Mouse (Mus musculus) A20 (cell line): ENCODE data around the gene Atp8a1.

Experiments
- DNase-seq: peaks from one replicate; pipeline ENCODE4 v3.0.0-alpha.2; 2011; ENCODE audit warnings: low read depth, low spot score

The Atp8a1 gene

DNA sequence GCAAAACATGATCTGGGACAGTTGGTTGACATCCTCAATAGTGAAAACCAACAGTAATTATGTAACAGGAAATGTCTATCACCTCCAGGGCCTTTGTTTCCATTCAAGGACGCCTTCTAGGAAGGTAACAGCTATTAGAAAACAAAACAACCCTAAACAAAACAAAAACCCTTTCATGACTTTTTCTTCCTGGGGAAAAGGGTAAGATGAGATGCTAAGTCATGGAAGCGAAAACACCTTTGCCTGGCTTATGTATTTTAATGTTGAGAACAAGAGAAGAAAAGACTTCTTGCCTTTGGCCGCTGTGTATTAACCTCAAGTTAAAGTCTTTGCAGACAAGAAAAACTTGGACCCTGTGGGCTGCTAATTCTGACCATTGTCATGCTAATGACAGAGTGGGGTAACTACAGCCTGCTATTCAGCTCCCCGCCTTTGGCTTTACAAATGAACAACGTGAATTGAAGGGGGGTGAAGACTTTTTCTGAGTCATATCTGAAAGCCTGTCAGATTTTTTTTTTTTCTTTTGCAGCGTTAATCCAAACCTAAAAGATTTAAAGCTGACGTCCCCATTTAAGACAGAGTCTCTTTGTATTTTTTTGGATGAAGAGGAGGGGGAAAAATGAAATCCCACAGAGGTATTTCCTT is 214.0 kb downstream of the Atp8a1 start:
- DNase-seq, result no peak

- DNase-seq, result no peak
Observed at GRCm38 (mm10) chr5:67631261-67631660, 216.0 kb downstream of the Atp8a1 start.

GRCm38 (mm10) chr5:67629861-67630260 is 217.4 kb downstream of the Atp8a1 start:
- DNase-seq, result no peak

GRCm38 (mm10) chr5:67629440-67629839 is 217.8 kb downstream of the Atp8a1 start:
- DNase-seq, result no peak

DNA sequence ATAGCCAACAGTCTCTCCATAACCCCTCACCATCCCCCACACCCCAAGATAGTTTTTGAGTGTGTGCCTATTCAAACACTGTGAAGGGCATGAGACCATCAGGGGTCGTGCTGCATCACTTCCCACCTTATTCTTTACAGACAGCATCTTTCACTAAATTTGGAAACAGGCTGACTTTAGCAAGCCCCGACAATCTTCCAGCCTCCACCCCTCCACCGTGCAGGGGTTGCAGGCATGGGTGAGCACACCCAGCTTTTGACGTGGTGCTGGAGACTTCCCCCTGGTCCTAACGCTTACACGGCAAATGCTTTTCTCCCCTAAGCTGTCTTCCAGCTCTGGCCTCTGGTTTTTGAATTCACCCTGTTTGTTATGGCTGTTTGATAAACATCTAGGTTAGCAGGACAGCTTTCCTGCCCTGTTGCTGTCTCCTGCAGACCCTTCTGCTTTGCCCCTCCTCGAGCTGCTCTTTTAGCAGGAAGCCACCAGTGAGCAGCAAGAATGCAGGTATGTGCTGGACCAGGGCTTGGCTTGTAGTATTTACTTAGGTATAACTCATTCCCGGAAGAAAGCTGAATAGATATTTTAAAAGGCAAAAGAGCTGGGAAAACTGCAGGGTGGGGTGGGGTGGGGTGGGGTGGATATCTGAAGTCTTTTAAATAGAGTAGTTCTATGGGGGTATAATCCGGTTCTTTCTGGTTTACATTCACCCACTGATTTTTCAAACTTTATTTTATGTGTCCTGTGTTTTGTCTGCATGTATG is 218.9 kb downstream of the Atp8a1 start:
- DNase-seq, result no peak

- no peak for DNase-seq
Observed at GRCm38 (mm10) chr5:67621230-67621629, 226.0 kb downstream of the Atp8a1 start.

GRCm38 (mm10) chr5:67609520-67609837 is 237.8 kb downstream of the Atp8a1 start:
- no peak for DNase-seq

- no peak for DNase-seq
Observed at GRCm38 (mm10) chr5:67608674-67609519, 238.3 kb downstream of the Atp8a1 start.

- DNase-seq, result no peak
Observed at GRCm38 (mm10) chr5:67607804-67608673, 239.2 kb downstream of the Atp8a1 start, which contains the start of gene Shisa3. Gene Shisa3 (plus strand): TSS chr5:67607882.

DNA sequence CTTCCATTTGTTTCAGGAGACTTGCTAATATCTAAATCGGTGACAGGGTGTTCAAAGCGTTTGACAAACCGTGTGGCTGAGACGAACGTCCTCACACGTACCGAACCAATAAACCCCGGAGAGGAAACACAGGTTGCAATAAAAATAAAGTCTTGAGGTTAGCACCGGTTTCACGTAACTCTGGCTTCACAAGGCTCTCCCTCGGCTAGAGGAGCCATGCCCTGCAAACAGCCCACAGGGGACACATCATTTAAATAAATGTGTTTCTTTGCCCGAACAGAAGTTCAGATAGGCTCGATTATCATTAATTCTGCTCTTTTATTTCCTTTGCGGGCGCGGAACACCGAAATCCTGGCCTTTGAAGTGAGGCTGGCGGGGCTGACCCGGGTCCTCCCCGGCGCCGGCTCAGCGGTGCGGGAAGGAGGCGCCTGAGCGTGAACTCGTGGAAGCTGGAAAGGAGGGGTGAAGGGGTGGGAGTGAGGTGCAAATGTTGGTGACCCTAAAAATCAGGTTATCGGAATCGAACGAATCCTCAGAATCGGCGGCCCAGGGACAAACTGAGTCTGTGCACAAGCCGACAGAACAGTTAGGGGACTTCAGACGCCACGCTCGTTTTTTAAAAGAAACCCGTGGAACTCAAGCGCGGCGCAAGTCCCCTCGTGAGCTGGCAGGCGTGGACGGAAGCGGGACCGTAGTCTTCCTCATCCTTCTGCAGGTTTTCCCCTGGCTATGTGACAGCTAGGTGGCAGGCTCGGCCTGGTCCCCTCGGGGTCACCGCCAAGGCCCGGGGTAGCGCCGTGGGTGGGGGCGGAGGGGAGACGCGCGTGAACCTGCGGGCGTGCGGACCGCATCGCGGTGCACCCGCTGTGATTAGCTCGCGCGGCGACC is 240.1 kb downstream of the Atp8a1 start:
- DNase-seq, result no peak

DNA sequence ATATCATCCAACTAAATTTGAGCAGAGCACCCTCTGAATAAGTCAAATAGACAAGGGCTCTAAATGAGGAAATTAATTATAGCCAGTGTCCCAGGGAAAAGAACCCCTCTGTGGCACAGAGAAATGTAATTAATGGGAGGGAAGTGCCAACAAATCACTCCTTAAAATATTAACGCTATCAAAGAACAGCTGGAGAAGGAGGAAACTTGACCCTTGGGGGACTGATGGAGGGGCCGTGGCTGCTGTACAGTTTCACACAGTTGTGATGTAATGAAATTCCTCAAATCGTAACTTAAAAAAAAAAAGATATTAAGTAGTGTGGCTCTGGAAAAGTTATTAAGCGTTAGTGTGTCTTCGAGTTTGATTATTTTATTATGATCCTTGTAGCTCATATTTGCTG is 241.3 kb downstream of the Atp8a1 start:
- no peak for DNase-seq

GRCm38 (mm10) chr5:67599935-67600334 is 247.3 kb downstream of the Atp8a1 start:
- peak; percentile 8 for DNase-seq

DNA sequence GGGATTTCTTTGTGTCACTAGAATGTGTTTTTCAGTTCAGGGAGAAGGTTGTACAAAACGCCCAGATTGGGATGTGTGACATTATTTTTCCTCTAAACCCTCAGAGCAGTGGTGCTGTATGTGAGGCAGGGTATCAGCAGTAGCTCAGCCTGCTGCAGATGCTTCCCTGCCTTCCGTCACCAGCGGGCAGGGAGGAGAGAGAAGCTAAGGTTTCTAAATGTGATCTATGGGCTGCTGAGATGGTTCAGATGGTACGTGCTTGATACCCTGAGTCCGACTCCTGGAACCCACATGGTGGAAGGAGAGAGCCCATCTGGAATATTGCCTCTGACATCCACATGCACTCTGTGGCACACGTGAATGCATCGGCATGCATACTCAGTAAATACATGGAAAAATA is 251.6 kb downstream of the Atp8a1 start:
- no peak for DNase-seq

DNA sequence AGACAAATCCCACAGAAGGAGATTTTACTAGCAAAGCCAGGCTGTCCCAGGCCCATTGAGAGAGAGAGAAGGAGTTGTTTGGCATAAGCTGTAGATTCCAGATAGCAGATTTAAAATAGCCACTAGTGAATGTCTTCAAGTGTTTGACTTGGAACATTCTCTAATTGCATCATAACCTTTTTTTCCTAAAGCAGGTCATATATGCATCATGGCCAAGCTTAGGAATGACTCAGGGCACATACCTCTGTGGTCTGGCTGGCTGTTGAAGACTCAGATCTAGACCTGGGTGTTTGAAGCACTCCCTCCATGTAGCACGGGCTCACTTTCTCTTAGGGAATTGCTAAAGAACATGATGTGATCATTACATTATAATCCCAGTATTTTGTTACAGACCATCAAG is 252.2 kb downstream of the Atp8a1 start:
- no peak for DNase-seq

DNA sequence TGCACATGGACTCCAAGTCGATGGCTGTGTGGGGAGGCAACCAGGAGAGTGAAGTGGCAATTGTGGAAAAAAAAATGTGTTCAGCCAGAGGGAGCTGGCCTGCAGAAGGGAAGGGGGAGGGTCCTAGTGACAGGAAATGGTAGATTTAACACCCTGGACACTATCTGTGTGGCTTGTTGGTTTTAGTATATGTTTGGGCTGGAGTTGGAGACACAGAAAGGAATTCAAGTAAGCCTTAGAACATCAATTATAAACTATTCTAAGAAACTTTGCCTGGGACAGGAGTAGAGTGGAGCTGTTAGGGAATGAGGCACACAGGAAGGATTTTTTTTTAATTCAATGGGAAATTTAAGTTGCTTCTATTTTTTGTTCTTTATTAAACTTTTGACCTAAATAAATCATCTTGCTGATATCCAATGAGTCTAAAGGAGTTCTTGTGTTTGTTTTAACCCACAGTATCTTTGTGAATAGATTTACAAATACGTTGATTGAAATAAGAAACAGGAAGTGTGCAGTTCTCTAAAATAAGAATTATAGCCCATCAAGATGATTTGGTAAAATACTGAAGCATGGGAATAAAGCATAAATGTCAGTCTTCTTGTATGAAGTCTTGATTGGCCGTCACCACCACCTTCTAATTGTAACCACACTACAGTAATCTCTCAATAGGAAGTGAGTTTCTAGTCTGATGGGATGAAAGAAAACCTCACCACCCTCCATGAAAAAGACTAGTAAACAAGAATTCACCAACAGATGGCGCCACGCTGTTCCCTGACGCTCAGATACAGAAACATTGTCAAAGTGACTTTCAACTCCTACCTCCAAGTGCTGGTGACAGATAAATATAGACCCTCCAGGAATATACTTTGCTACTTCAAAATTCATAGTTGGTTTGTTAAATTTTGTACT is 267.3 kb downstream of the Atp8a1 start:
- peak; percentile 60 for DNase-seq

DNA sequence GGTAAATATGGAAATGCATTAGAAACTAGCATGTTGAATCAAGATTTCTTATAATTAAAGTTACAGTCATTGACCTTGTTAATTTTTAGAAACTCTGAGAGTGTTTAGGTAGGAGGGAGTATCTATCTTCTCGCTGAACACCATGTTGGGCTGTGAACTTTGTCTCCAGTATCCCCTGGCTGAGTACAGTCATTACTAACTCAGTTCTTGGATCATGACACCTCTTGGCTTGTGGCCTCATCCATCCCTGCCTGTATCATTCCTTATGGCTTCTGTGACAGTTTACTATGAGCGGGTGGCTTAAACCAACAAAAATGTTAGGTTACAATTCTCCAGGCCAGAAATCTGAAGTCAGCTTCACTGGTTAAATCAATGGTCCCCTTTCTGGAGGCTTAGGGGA is 271.5 kb downstream of the Atp8a1 start:
- no peak for DNase-seq

DNA sequence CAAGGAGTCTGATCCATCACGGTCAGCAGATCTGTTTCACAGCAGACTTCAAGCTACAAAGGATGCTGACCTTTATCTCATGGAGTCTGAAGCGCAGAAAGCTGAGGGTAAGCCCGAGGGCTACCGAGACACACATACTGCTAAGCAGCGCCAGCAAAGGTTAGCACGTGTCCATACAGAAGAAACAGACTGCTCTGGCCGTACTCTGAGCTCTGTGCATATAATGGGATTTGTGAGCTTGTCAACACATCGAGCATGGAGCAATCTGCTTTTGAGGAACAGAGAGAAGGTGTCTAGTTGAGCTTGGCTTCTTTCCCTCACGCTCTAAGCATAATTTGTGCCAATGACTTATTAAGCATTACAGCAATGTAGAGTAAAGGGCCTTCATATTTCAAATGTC is 273.2 kb downstream of the Atp8a1 start:
- DNase-seq, result no peak

GRCm38 (mm10) chr5:67572552-67573155 is 274.6 kb downstream of the Atp8a1 start:
- DNase-seq, result no peak
